Mouse (Mus musculus): ENCODE measurements around the gene Zdhhc9.

Gene Zdhhc9

DNA sequence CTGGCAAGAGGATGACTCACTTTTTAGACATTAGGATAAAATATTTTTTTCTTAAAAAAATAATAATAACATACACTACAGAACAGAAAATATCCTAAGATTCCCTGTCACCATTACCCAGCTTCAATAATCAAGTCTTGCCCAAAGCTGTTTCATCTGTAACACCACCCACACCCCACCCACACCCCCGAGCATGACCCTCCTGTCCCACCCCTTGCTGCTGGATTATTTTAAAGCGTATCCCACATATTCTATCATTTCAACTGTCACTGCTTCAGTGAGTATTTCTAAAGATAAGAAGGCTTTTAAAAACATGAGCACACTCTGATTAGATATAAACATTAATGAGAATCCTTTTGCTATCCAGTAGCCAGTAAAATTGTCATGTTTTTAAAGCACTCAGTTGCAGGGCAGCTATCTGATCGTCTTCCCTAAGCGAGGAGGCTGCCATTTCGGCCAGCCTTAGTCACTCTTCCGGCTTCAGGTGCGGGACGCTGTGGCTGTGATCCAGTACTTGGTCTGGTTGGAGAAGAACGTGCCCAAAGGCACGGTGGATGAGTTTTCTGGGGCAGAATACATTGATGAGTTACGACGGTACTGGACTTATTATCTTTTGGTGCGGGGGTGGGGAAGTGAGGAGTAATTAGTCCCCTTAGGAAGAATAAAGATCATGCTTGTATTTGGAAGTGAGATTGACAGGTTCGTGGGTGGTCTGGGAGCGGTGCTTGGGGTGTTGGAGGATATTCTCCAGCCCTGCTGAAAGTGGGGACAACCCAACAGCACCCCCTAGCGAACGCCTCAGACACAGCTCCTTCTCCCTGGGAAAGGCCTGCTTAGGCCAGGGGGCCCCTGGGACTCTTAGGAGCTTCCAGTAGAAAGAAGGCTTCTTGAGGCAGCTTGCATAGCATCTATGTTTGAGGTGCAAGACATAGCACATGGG lies 84.3 kb downstream of the Zdhhc9 start:
- peak; percentile 73 for DNase-seq

Measured in liver (tissue).